Mouse (Mus musculus): ENCODE data around the gene Slc27a5.

Slc27a5 gene

GRCm38 (mm10) chr7:13023928-13024731 is 26.1 kb upstream of the Slc27a5 start:
- DNase-seq: peak; percentile 89

- peak; percentile 51 for DNase-seq
These were observed 25.0 kb upstream of the Slc27a5 start for GRCm38 (mm10) chr7:13022773-13023535.

GRCm38 (mm10) chr7:13015217-13015616 is 17.2 kb upstream of the Slc27a5 start:
- DNase-seq: no peak

- no peak for DNase-seq
These were observed 16.4 kb upstream of the Slc27a5 start for GRCm38 (mm10) chr7:13014275-13014839.

GRCm38 (mm10) chr7:13013671-13014070 is 15.7 kb upstream of the Slc27a5 start:
- no peak for DNase-seq

- DNase-seq: no peak
These were observed 12.3 kb upstream of the Slc27a5 start, which contains the start of gene Zbtb45 for GRCm38 (mm10) chr7:13010005-13010908. TSS of gene Zbtb45 (minus strand) at chr7:13010034.

- DNase-seq: peak; percentile 91
These were observed 11.4 kb upstream of the Slc27a5 start for GRCm38 (mm10) chr7:13009143-13010004.

- no peak for DNase-seq
These were observed 9.5 kb upstream of the Slc27a5 start for GRCm38 (mm10) chr7:13007341-13008092.

GRCm38 (mm10) chr7:13006531-13006930 is 8.5 kb upstream of the Slc27a5 start:
- DNase-seq: no peak

GRCm38 (mm10) chr7:13006011-13006410 is 8.0 kb upstream of the Slc27a5 start:
- no peak for DNase-seq

- DNase-seq: no peak
These were observed 5.4 kb upstream of the Slc27a5 start for GRCm38 (mm10) chr7:13003380-13003779.

GRCm38 (mm10) chr7:13001584-13001983 is 3.6 kb upstream of the Slc27a5 start:
- DNase-seq: no peak

GRCm38 (mm10) chr7:12998851-12999250 is 859 bp upstream of the Slc27a5 start, which contains the start of gene Trim28:
TSS of gene Trim28 (plus strand) at chr7:12999114.
- no peak for DNase-seq

- no peak for DNase-seq
These were observed 762 bp downstream of the Slc27a5 start for GRCm38 (mm10) chr7:12997230-12997629.

- no peak for DNase-seq
These were observed 2.1 kb downstream of the Slc27a5 start for GRCm38 (mm10) chr7:12995862-12996261.

GRCm38 (mm10) chr7:12993148-12993547 is 4.8 kb downstream of the Slc27a5 start:
- no peak for DNase-seq

GRCm38 (mm10) chr7:12992222-12992621 is 5.8 kb downstream of the Slc27a5 start:
- DNase-seq: no peak

GRCm38 (mm10) chr7:12987409-12988189 is 10.4 kb downstream of the Slc27a5 start:
- no peak for DNase-seq

GRCm38 (mm10) chr7:12986906-12987305 is 11.1 kb downstream of the Slc27a5 start:
- DNase-seq: no peak

GRCm38 (mm10) chr7:12985724-12986123 is 12.3 kb downstream of the Slc27a5 start:
- no peak for DNase-seq
